Mouse (Mus musculus) adrenal gland, postnatal 10 days (tissue): ENCODE data around the gene Krtap28-10. TPM values are rescaled to one million over a fixed set of nuclear protein-coding genes. Genes with fewer than 3 reads are reported as not detected.

Experiments
- DNase-seq: peaks from one replicate; pipeline ENCODE4 v3.0.0; 2021; ENCODE audit warnings: mixed read lengths
- long read RNA-seq, 2 experiments: library from polyadenylated mRNA; stranded (forward); transcript quantifications; one replicate each; pipeline ENCODE4 v2.0.0; 2021
- total RNA-seq, 2 experiments: library from RNA; stranded (reverse); gene quantifications; 2 replicates each; pipeline ENCODE4 v1.2.3; 2021

Krtap28-10 gene
- total RNA-seq, result not detected
- long read RNA-seq, experiment 1, result 0 reads
- long read RNA-seq, experiment 2, result 0 reads

- DNase-seq, result no peak
These were observed at the start of gene Krtap28-10 for GRCm38 (mm10) chr1:83042380-83042779. Gene Krtap28-10, minus strand, starts transcription at chr1:83042480.

- DNase-seq, result no peak
These were observed 49.0 kb upstream of the Krtap28-10 start for GRCm38 (mm10) chr1:83091268-83091667.

GRCm38 (mm10) chr1:83084790-83085189 lies 42.5 kb upstream of the Krtap28-10 start:
- DNase-seq, result no peak

- DNase-seq, result no peak
These were observed 34.7 kb upstream of the Krtap28-10 start for GRCm38 (mm10) chr1:83077016-83077415.

GRCm38 (mm10) chr1:83076190-83076917 lies 34.1 kb upstream of the Krtap28-10 start:
- DNase-seq, result peak; percentile 35

- DNase-seq, result no peak
These were observed 33.4 kb upstream of the Krtap28-10 start for GRCm38 (mm10) chr1:83075526-83076189.

- no peak for DNase-seq
These were observed 24.9 kb upstream of the Krtap28-10 start for GRCm38 (mm10) chr1:83067205-83067604.

- DNase-seq, result no peak
These were observed 24.3 kb upstream of the Krtap28-10 start for GRCm38 (mm10) chr1:83066577-83066976.

GRCm38 (mm10) chr1:83064851-83065250 lies 22.6 kb upstream of the Krtap28-10 start:
- peak; percentile 28 for DNase-seq

- no peak for DNase-seq
These were observed 18.4 kb upstream of the Krtap28-10 start, which contains the start of gene Krtap28-13 for GRCm38 (mm10) chr1:83060643-83061042. Gene Krtap28-13, plus strand, starts transcription at chr1:83060930.

GRCm38 (mm10) chr1:83059278-83059677 lies 17.0 kb upstream of the Krtap28-10 start, which contains the start of gene A030005K14Rik:
Gene A030005K14Rik, minus strand, starts transcription at chr1:83059378.
- no peak for DNase-seq

- peak; percentile 22 for DNase-seq
These were observed 16.2 kb upstream of the Krtap28-10 start for GRCm38 (mm10) chr1:83058481-83058880.

GRCm38 (mm10) chr1:83044882-83045427 lies 2.7 kb upstream of the Krtap28-10 start, which contains the start of gene Gm47969:
Gene Gm47969, plus strand, starts transcription at chr1:83044932.
- DNase-seq, result no peak

GRCm38 (mm10) chr1:83039080-83039479 lies 3.2 kb downstream of the Krtap28-10 start:
- no peak for DNase-seq

- peak; percentile 39 for DNase-seq
These were observed 4.1 kb downstream of the Krtap28-10 start, which contains the start of gene Slc19a3 for GRCm38 (mm10) chr1:83038109-83038672. Gene Slc19a3, minus strand, starts transcription at chr1:83038448.

- DNase-seq, result no peak
These were observed 5.2 kb downstream of the Krtap28-10 start for GRCm38 (mm10) chr1:83036892-83037667.

GRCm38 (mm10) chr1:83034509-83034908 lies 7.8 kb downstream of the Krtap28-10 start:
- no peak for DNase-seq

- no peak for DNase-seq
These were observed 9.8 kb downstream of the Krtap28-10 start for GRCm38 (mm10) chr1:83032508-83032907.

- no peak for DNase-seq
These were observed 10.3 kb downstream of the Krtap28-10 start for GRCm38 (mm10) chr1:83031950-83032349.

- no peak for DNase-seq
These were observed 25.7 kb downstream of the Krtap28-10 start for GRCm38 (mm10) chr1:83016556-83016955.

- no peak for DNase-seq
These were observed 26.9 kb downstream of the Krtap28-10 start for GRCm38 (mm10) chr1:83015329-83015879.
